Mouse (Mus musculus) thymus, postnatal 25 days (tissue): ENCODE results near the gene Kynu.

Experiments used
- DNase-seq: peaks from one replicate; pipeline ENCODE4 v3.0.0; 2022

The Kynu gene

GRCm38 (mm10) chr2:43669588-43669987 is 114.5 kb downstream of the Kynu start:
- DNase-seq: no peak

DNA sequence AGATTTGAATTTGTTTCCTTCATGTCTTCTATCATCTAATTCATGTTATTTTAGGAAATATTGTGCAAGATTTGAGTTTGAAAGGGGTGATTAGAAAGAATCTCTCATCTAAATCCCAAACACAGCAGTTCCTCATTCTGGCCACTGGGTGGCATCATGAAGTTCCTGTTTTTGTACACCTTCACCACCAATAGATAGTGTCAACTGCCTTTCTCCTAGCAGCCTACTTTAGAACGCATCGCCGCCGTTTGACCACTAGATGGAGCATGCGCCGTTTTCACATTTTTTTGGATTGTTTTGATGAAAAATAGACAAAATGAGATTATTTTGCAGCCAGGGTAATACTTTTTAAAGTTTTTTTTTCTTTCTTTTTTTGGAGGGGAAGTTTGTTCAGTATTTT is 118.5 kb downstream of the Kynu start:
- peak; percentile 61 for DNase-seq

- DNase-seq: no peak
Measured at GRCm38 (mm10) chr2:43674098-43674497, 119.0 kb downstream of the Kynu start.

DNA sequence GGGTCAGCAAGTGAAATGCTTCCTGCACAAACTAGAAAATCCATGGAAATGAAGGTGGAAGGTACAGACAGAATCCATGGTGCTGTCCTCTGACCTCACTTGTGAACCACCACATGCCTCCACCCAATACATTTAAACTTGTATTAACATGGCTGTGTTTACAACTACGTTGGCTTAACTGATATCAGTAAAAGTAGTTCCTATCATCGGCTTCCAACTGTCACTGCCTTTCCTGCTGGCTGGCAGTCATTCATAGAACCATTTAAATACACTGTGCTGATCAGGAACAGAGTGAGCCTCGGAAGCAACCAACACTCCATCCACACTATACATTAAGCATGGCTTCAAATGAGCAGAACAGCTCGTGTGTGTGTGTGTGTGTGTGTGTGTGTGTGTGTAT is 120.1 kb downstream of the Kynu start:
- no peak for DNase-seq

DNA sequence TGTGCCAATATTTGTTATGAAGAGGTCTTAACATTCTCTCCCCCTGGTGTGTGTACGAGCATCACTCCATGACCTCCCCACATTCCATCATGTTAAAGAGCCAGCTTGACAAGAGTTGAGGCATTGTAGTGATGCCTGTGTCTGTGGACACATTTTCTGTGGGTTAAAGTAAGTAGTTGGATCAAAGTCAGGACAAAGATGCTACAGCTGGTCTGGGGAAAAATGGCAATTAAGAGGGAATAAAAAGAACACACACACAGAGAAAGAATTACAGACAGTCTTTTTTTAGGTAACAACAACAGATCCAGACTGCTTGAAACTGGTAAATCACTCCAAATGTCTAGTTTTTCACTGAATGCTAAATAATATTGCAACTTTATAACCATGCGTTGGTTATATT is 135.3 kb downstream of the Kynu start:
- DNase-seq: no peak

DNA sequence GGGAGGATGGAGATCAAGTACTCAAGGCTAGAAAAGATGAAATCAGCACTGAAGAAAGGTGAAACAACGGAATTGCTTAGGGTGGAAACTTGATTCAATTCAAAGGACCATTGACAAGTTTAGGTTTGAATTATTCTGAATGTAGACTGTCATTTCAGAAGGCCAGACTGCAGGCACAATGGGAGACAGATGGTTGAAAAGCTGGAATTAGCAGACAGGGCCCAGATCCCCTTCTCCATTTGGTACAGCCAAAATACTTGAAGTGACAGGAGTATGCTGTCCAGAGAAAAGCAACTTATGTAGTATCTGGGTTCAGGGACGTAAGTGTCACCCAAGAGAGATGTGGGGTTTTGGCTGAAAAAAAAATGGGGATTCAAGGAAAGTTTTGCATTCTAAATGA is 136.2 kb downstream of the Kynu start:
- DNase-seq: no peak

DNA sequence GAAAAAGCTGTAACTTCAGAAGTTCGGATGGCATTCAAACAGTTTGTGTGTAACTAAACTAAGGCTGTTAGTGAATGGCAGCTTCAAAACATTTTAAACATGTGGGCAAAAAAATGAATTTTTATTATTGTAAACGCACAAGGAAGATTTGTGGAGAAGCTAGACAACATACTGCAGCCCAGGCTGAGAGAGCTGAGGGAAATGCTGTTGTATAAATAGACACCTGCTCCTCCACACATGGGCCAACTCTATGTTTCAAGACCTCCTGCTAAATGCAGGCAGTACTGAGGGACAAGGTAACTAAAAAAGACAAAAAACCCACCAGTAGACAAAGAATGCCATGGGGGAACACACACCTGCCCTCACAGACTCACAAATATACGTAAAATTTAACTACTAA is 140.5 kb downstream of the Kynu start:
- DNase-seq: no peak

DNA sequence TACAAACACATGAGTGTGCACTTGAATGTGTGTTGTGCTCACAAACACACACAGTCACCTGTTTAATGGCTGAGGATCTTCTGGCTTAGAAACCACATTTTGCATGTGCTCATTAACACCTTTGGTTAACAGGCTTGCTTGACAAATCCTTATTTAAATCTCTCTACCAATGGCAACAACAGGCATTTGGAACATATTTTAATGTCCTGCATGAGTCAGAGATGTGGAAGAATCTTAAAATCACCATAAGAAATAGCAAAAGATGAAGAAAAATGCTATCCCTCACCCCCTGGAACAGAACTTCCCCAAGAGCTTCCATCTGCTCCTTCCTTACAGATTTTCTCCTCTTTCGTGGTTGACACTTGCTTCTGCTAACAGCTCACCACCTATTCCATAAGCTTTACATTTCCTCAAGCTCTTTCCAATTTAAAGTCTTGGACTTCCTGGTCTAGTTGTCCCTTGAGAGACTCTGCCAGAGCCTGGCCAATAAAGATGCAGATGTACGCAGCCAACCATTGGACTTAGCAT is 157.5 kb downstream of the Kynu start:
- no peak for DNase-seq

DNA sequence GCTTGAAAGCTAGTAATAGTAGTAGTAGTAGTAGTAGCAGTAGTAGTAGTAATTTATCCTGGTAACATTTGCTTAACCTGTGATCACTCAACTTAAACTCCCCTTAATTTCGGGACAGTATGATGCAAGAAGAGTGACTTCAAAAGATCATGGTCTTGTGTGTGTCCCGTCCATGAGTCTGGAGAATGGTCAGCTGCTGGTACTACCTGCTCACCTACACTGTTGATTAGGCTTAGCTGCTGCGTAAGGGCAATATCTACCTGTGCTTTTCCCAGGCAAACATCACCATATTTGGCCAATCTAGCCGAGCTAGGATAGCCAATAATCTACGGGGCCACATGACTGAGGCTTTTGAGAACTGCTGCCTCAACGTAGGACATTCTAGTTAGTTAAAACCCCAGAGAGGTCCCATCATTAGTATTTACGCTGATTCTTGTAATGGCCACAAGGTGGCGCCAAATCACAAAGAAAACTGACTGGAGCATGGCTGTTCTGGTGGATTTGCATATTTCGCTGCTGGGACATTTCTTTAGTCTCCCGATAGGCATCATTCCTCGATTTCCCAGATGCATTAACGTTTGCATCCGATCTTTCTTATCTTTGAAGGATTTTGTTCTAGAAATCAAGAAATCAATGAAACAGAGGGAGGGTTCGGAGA is 167.4 kb downstream of the Kynu start:
- DNase-seq: peak; percentile 64

GRCm38 (mm10) chr2:43723104-43723541 is 168.0 kb downstream of the Kynu start:
- no peak for DNase-seq

DNA sequence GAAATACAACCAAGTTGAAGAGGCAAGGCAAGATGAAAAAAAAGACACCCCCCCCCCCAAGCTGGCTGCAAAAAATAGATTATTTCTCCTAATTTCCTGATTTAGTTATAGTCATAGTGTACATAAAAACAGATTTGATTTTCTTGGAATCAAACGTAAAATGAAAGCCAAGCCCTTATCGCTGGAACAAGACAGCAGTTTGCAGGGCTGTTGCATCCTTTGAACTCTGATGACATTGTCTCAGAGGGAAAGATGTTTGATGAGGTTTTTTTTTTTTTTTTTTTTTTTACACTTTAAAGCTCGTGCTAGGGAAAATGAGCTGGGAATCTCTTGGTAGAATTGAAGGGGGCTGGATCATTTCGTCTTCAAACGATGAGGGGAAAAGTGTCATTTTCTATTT is 172.1 kb downstream of the Kynu start:
- DNase-seq: no peak

- peak; percentile 45 for DNase-seq
Measured at GRCm38 (mm10) chr2:43727693-43728092, 172.6 kb downstream of the Kynu start.

DNA sequence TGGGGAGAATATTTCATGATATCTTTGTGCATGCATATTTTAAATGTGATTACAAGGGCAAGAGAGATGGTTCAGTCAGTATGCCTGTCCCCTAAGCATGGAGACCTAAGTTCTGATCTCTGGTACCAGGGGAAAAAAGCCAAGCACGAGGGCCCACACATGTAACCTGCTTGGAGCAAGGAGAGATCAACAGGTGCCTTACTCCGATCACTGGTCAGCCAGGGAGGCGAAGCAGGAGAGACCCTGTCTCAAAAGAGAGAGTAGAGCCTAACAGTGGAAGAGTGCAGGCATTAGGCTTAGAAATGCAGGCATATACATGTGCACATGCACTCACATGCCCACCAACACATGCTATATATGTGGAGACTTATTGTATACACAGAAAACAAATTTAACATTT is 173.7 kb downstream of the Kynu start:
- no peak for DNase-seq
